Mouse (Mus musculus): Measurements from ENCODE around the gene Tsr3. TPM values are rescaled to one million over a fixed set of nuclear protein-coding genes. Genes with fewer than 3 reads are reported as not detected.
"Not testable (repeated sequence)": the region's sequence is repeated elsewhere in the genome, so short reads cannot be mapped to it uniquely, and the experiment has no call there.

The Tsr3 gene
- total and polyA plus RNA-seq, 2 experiments from 2014 or later, result 24.3 to 31.2 TPM

GRCm38 (mm10) chr17:25222951-25223601, 16.9 kb upstream of the Tsr3 start:
- 64% methylated on average over 6 of the region's 6 CpGs for WGBS
- peak overlapping the region; percentile 11; the same call in 1 of the 2 replicates for H3K4me3 ChIP-seq (ENCODE audit: low read depth, low read length)
- H3K9ac ChIP-seq (replicated peaks; ENCODE audit: low read depth, low read length), result no peak overlapping the region
- H3K9me3 ChIP-seq (replicated peaks; ENCODE audit: control insufficient read depth, low read length), result no peaks in the 10 kb centered on the region
- H3K27me3 ChIP-seq (ENCODE audit: control insufficient read depth, insufficient read depth, low read length), result no peaks in the 10 kb centered on the region
- peak overlapping the region; percentile 83 for H3K4me2 ChIP-seq (ENCODE audit: low read depth, low read length)
- no peak for ATAC-seq (ENCODE audit: insufficient read depth, low read depth)
- H3K27ac ChIP-seq (ENCODE audit: low read depth), result peak overlapping the region; percentile 25; the same call in 1 of the 2 replicates
- H3K4me1 ChIP-seq (ENCODE audit: control insufficient read depth, insufficient read depth), result peaks cover 5% of the 10 kb centered on the region; the same call in 1 of the 2 replicates
- TF ChIP-seq EP300 (IDR thresholded peaks at IDR 0.05; ENCODE audit: low read depth) (no peak), CTCF (IDR thresholded peaks at IDR 0.05; ENCODE audit: low read depth) (no peak)
- peaks cover 36% of the 10 kb centered on the region for H3K36me3 ChIP-seq (replicated peaks; ENCODE audit: control insufficient read depth, insufficient read depth, low read length)
- DNase-seq (ENCODE audit: low spot score), result no peak

GRCm38 (mm10) chr17:25224586-25225222, 15.3 kb upstream of the Tsr3 start:
- no peak for TF ChIP-seq EP300 (IDR thresholded peaks at IDR 0.05; ENCODE audit: low read depth)
- H3K9me3 ChIP-seq (replicated peaks; ENCODE audit: control insufficient read depth, low read length), result no peaks in the 10 kb centered on the region
- H3K4me2 ChIP-seq (ENCODE audit: low read depth, low read length), result no peak overlapping the region
- 87% methylated on average over 7 of the region's 7 CpGs for WGBS
- peaks cover 27% of the 10 kb centered on the region for H3K36me3 ChIP-seq (replicated peaks; ENCODE audit: control insufficient read depth, insufficient read depth, low read length)
- ATAC-seq (ENCODE audit: insufficient read depth, low read depth) (no peak), DNase-seq (ENCODE audit: low spot score) (no peak)
- no peak overlapping the region for H3K9ac ChIP-seq (replicated peaks; ENCODE audit: low read depth, low read length)
- no peak overlapping the region for H3K4me3 ChIP-seq (ENCODE audit: low read depth, low read length)
- H3K27me3 ChIP-seq (ENCODE audit: control insufficient read depth, insufficient read depth, low read length), result no peaks in the 10 kb centered on the region
- H3K4me1 ChIP-seq (ENCODE audit: control insufficient read depth, insufficient read depth), result peaks cover 5% of the 10 kb centered on the region; the same call in 1 of the 2 replicates
- H3K27ac ChIP-seq (ENCODE audit: low read depth), result no peak overlapping the region

- Histone ChIP-seq H3K9me3 (replicated peaks; ENCODE audit: control insufficient read depth, low read length) (no peaks in the 10 kb centered on the region), H3K9ac (replicated peaks; ENCODE audit: low read depth, low read length) (no peak overlapping the region), H3K36me3 (replicated peaks; ENCODE audit: control insufficient read depth, insufficient read depth, low read length) (peaks cover 24% of the 10 kb centered on the region), H3K27me3 (ENCODE audit: control insufficient read depth, insufficient read depth, low read length) (no peaks in the 10 kb centered on the region), H3K4me2 (ENCODE audit: low read depth, low read length) (no peak overlapping the region), H3K27ac (ENCODE audit: low read depth) (no peak overlapping the region), H3K4me3 (ENCODE audit: low read depth, low read length) (no peak overlapping the region), H3K4me1 (ENCODE audit: control insufficient read depth, insufficient read depth) (peaks cover 5% of the 10 kb centered on the region; the same call in 1 of the 2 replicates)
- 92% methylated on average over 4 of the region's 4 CpGs for WGBS
- DNase-seq (ENCODE audit: low spot score), result no peak
- ATAC-seq (ENCODE audit: insufficient read depth, low read depth), result no peak
- TF ChIP-seq CTCF (IDR thresholded peaks at IDR 0.05; ENCODE audit: low read depth) (no peak), EP300 (IDR thresholded peaks at IDR 0.05; ENCODE audit: low read depth) (no peak)
Measured at GRCm38 (mm10) chr17:25225659-25226058, 14.3 kb upstream of the Tsr3 start.

- no peak for TF ChIP-seq EP300 (IDR thresholded peaks at IDR 0.05; ENCODE audit: low read depth)
- no peak for TF ChIP-seq CTCF (IDR thresholded peaks at IDR 0.05; ENCODE audit: low read depth)
- no peaks in the 10 kb centered on the region for H3K27me3 ChIP-seq (ENCODE audit: control insufficient read depth, insufficient read depth, low read length)
- no peak for DNase-seq (ENCODE audit: low spot score)
- H3K4me2 ChIP-seq (ENCODE audit: low read depth, low read length), result no peak overlapping the region
- peaks cover 33% of the 10 kb centered on the region for H3K36me3 ChIP-seq (replicated peaks; ENCODE audit: control insufficient read depth, insufficient read depth, low read length)
- no peak overlapping the region for H3K27ac ChIP-seq (ENCODE audit: low read depth)
- 86% methylated on average over 5 of the region's 5 CpGs for WGBS
- no peak overlapping the region for H3K9ac ChIP-seq (replicated peaks; ENCODE audit: low read depth, low read length)
- H3K9me3 ChIP-seq (replicated peaks; ENCODE audit: control insufficient read depth, low read length), result no peaks in the 10 kb centered on the region
- no peak overlapping the region for H3K4me3 ChIP-seq (ENCODE audit: low read depth, low read length)
- no peak for ATAC-seq (ENCODE audit: insufficient read depth, low read depth)
- H3K4me1 ChIP-seq (ENCODE audit: control insufficient read depth, insufficient read depth), result no peaks in the 10 kb centered on the region
Measured at GRCm38 (mm10) chr17:25227991-25228390, 12.0 kb upstream of the Tsr3 start.

- not testable (repeated sequence) for H3K27me3 ChIP-seq (ENCODE audit: control insufficient read depth, insufficient read depth, low read length); H3K9me3 ChIP-seq (replicated peaks; ENCODE audit: control insufficient read depth, low read length); H3K4me1 ChIP-seq (ENCODE audit: control insufficient read depth, insufficient read depth); H3K9ac ChIP-seq (replicated peaks; ENCODE audit: low read depth, low read length); H3K4me2 ChIP-seq (ENCODE audit: low read depth, low read length); H3K4me3 ChIP-seq (ENCODE audit: low read depth, low read length); DNase-seq (ENCODE audit: low spot score); H3K27ac ChIP-seq (ENCODE audit: low read depth)
- peaks cover 40% of the 10 kb centered on the region for H3K36me3 ChIP-seq (replicated peaks; ENCODE audit: control insufficient read depth, insufficient read depth, low read length)
- peak; percentile 67 for ATAC-seq (ENCODE audit: insufficient read depth, low read depth)
- 72% methylated on average over 15 of the region's 17 CpGs for WGBS
Measured at GRCm38 (mm10) chr17:25230014-25230655, 9.8 kb upstream of the Tsr3 start.
